Mouse (Mus musculus): ENCODE measurements at regions not wholly inside any gene's neighbourhood (a gene's known extent, or its start where the extent isn't known, plus 50 kb on each side); places are given as distances from the start of the nearest gene placed in this dataset.

- no peak for DNase-seq (ENCODE audit: low spot score)
Measured at GRCm38 (mm10) chr14:58189948-58190347, 119.6 kb downstream of the Fgf9 start.

- no peak for DNase-seq (ENCODE audit: low spot score)
Measured at GRCm38 (mm10) chr14:58182869-58183268, 112.5 kb downstream of the Fgf9 start.

GRCm38 (mm10) chr14:58180724-58181123 lies 110.4 kb downstream of the Fgf9 start:
- no peak for DNase-seq (ENCODE audit: low spot score)

GRCm38 (mm10) chr14:58175651-58176363 lies 105.5 kb downstream of the Fgf9 start:
- no peak for DNase-seq (ENCODE audit: low spot score)

GRCm38 (mm10) chr14:58174512-58174911 lies 104.2 kb downstream of the Fgf9 start:
- no peak for DNase-seq (ENCODE audit: low spot score)

- DNase-seq (ENCODE audit: low spot score): no peak
Measured at GRCm38 (mm10) chr14:58168920-58169319, 98.6 kb downstream of the Fgf9 start.

All from ovary, postnatal 14 days (tissue).